Mouse (Mus musculus) E14TG2a.4 (cell line): ENCODE results near the gene Igtp.

ENCODE experiments used
- CTCF ChIP-seq: conservative IDR thresholded peaks from 2 replicates; pipeline ENCODE4 v1.5.1; 2014; ENCODE audit warnings: low read length
- NANOG ChIP-seq: IDR thresholded peaks from 2 replicates; pipeline ENCODE4 v1.6.1; 2014; ENCODE audit warnings: borderline replicate concordance, low read length, mixed read lengths

GRCm38 (mm10) chr11:58225655-58226054, 26.3 kb downstream of the Igtp start:
- peak; percentile 95 for TF ChIP-seq CTCF
- no peak for TF ChIP-seq NANOG
